Mouse (Mus musculus): ENCODE measurements around the gene Samd8.

Gene Samd8

DNA sequence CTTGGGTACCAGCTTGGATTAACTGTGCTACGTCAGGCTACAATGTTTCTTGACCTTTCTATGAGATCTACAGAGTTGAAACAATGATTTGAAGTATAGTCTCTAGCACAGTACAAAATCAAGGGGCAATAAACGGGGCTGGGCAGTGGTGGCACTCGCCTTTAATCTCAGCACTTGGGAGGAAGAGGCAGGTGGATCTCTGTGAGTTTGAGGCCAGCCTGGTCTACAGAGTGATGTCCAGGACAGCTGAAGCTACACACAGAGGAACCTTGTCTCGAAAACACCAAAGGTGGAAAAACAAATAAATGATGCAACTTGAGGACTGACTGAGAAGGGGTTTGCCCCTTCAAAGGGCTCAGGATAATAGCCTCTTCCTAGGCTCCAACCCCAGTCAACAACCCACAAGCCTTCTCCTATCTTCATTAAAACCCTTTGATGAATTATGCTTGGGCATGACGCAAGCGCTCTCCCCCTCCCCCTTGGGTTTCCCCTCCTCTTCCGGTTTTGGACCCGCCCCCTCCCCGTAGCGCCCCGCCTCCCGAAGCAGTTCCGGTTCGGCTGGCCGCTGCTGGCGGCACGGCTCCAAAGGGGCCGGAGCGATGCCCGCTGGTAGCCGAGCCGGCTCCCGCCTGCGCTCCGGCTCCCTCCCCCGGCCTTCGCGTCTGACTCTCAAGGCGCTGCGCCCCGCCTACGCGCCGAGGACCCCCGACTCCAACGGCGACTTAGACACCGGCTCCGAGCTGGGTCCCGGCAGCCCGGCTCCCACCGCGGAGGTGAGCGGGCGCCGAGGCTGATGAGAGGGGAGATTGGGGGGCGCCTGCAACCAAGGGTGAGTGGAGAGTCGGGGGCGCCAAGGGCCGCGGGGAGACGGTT is at the start of gene Samd8:
Samd8 (plus strand) TSS at position 524 of the 873 bp plus-strand sequence.
- DNase-seq = peak; percentile 90

DNA sequence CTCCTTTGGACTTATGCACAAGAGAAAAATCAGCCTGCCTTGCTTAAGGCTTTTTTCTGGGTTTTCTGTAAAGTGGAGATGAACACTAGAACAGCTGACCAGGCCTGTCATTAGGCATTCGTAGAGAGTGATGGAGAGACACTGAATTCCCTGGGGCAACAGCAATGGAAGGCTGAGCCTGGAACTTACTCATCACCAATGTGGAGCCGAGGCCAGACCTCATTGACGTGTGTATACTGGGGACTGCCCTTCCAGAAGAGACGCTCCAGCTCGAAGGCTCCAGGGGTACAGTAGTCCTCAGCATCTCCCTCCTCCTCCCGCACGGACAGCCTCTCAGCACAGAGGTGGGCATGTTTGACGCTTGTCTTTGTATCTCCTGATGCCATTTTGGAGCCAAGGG is 47.6 kb upstream of the Samd8 start:
- no peak for DNase-seq

DNA sequence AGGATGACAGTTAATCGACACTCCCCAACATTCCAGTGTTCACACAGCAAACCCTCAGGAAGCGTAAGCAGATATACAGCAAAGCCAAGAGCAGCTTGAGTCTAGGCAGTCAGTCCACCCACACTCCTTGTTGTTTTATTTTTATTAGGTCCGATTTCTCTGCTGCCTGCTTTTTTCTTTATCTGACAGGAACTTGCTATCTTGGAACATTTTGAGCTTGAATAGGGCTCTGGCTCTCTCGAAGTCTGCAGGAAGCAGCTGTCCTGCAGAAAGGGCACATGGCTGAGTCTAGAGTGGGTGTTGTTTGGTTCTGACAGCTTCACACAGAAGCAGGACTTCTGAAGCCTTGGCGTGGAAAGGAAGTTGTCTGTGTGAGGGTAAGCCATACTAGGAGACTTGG is 47.1 kb upstream of the Samd8 start:
- DNase-seq = no peak

DNA sequence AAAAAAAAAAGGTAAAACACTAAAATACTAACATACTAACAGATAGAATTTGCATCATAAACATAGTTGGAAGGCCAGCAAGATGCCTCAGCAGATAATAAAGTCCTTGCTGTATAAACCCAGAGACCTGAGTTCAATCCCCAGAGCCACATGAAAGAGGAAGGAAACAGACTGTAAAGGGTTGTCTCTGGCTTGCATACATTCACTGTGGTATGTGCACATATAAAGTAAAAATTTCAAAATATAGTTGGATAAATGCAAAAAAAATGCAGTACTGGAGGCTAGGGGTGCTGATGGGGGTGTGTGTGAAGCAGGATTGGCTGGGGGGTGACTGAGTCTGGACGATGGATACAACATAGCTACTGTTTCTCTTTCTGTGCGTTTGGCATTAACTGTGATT is 44.9 kb upstream of the Samd8 start:
- no peak for DNase-seq

DNA sequence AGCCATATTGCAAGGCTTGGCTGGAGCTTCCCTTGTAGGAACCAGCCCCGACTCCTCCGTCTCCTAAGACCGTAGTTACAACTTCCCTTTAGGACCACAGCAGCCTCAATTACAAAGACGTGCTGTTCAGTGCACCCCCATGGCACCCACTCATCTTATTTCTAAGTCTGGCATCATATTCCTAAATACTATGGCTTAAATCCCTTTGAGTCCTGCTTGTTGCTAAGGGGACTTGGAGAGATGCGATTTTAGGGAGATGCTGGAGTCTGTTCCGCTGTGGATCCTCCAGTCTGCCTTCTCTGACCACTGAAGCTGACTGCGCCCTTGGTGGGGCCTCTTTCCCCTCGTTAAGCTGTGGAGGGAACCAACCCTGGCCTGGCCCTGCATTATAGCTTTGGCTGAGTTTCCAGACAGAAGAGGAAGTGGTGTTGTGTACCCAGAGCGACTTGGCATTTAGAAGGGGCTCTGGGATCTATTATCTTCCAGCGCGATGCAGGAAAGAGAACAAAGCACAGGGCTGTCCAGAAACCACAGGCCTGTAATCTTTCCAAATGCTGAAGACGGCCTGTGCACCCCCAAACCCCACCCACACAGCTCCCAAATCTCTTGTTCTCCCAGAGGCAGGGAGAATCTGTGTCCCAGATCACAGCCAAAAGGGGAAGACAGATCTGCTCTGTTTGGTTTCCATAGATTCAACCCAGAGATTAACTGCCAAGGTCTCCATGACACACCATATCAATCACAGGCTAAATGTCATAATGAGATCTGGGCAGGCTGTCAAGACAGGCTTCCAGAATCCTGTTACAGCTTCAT is 43.4 kb upstream of the Samd8 start:
- DNase-seq = no peak

DNA sequence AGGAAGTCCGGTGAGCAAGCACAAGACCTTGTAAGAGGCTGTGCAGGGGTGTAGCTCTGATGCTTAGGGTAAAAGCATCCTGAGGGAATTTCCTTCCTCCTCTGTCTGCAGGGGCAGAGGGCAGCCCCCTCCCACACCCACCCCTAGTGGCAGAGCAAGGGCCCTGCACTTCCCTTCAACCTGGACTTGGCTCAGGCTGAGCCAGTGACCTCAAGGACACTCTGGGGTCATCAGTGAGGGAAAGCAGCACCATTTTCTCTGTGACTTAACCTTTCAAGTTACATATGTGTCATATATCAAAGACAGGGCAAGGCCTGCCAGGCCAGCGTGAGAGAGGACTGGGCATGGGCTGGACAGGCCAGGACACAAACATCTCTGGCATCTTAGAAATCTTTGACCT is 40.8 kb upstream of the Samd8 start:
- no peak for DNase-seq

DNA sequence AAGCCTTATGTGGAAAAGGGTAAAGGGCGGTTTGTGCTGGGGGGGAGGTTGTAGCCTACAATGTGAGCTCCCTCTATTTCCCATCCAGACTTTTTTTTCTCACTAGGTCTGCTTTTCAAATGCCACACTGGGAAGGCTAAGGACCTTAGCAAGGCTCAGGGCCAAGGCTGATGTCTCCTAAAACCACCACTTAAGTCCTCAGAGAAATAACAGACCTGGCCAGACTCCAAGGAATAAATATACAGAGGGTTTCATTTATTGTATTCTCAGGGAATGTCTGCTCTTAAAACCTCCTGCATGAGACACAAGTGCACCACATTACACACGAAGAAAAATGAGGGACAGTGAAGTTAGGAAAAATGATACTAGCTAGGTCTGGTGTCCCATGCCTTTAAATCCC is 39.1 kb upstream of the Samd8 start:
- DNase-seq = no peak

DNA sequence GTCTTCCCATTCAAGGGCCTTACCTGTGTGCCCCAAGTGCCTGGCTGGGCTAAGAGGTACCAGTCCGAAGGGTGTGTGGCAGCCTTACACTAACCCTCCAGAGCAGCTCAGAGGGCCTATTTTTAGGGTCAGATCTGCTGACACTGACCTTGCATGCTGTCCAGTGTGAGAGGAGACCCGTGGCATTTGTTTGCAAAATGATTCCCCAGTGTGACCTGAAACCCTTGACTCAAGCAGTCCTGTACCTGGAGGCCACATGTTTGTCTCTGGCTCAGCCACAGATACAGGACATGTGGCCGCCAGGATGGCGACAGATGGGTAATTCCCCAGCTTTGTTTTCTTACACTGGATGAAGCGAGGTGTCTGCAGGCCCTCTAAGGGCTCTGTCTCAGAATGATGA is 35.8 kb upstream of the Samd8 start, which contains the start of gene Dupd1:
Dupd1 (minus strand) TSS at position 91 of the 400 bp plus-strand sequence.
- no peak for DNase-seq

DNA sequence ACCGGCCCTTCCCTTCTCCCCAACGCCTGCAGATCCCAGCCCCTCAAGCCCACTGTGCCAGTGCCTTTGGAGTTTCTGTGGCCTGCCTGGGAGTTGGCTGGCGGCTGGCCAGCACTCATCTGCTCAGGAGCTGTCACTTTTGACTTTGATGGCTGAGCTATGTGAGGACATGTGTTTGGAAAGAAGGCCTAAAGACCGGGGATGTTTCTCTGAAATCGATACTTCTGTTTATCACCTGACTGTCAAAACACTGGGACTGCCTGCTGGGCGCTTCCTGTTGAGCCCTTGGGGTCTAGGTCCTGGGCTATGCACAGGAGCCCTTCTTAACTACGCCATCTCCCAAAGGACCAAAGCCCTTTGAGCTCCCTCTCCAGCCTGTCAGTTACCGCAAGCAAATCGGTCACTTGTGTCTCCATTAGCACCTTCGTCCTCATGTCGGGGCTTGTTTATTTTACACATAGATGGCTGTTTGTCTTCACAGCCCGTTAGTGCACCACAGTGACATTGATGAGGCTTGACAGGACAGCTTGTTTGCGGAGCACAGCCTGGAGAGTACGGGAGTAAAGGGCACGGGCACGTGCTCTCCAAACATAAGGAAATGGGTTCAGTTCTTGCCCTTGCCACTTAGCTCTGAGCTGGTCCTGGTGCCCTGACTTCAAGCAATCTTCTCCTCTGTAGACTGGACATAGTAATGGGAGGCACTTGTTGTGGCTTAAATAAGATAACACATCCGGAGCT is 30.5 kb upstream of the Samd8 start:
- no peak for DNase-seq

DNA sequence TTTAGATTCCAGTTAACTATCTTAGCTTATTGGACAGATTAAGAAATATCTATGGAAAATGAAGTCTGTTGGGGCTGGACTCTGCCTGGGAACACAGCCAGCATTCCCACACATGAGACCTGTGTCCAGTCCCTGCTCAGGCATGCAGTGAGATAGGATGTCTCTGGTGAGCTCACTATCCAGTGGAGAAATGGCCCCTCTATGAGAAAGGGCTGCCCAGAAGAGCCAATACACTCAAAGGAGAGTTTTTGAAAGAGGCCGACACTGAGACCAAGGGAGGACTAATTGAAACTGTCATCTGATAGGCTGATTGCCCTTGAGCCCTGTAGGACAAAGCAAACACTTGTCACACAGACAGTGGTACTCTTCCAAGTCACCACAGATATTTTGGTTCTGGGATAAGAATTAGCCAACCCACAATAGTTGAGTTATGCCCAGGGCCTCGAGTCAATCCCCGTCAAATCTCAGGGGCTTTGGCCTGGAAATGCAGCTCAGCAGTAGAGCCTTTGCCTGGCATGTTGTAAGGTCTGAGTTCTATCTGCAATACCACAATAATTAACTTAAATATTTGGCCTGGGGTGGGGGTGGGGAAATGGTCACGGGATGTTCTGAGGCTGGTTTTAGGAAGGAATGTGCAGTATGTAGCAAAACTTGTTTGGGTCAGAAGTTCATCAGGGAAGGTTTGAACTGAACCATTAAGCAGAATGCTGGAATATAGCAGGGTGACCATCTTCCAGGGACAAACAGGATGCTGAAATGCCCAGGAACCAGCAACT is 29.7 kb upstream of the Samd8 start:
- DNase-seq = no peak

DNA sequence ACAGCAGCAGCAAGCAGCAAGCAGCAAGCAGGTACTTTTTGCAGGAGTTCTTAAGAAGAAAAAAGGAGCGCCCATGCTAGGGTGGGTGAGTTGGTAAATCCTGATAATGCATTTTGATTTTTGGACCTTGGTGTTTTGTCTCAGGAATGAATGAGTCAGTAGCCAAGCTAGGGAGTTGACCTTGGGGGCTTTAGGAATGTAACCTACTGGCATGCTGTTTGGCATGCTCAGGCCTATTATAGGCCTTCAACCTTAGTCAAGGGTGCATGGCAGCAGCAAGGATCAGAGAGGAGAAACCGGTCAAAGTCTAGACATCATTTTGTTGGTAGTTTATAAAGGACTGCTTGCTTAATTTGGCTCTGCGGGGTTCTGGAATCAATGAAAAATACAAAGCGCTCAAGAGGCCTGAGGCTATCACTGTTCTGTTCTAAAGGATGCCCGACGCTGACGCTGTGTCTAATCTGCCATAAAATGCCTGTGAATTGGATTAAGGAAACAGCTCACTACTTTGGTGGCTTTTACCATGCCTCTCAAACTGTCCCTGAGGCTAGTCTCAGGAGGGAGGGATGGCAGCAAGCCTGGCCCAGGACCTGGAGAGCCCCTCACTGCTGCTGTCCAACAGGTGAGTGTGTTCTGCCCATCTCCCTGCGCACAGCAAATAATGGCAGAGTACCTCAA is 28.2 kb upstream of the Samd8 start:
- no peak for DNase-seq

DNA sequence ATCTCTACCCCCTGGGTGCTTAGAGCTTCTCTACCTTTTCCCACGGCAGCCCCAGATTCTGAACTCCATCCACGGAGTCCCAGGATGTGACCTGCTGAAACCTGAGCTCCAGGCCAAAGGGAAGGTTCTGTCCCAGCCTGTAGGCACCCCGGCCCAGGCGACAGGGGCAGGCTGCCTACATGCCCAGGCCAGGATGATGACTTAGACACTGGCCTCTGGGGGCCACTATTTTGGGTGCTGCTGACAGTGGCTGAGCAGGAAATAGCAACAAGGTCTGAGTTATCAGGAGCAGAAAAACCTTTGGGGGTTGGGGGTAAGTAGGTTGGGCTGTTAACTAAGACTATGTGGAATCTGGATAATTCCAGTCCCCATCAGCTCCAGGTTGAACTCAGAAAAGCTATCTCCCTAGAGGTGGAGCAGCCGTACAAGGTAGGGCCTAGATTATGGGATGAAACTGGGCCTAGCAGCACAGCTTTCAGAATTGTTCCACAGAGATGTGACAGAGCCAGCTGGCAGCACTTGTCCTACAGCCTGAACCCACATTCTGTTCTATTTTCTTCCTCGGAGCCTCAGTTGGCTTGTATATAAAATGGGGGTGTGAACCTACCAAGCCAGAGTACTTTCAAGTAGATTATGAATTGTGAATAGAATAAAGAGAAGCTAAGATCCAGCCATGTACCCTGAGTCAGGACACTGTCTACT is 21.1 kb upstream of the Samd8 start:
- no peak for DNase-seq

DNA sequence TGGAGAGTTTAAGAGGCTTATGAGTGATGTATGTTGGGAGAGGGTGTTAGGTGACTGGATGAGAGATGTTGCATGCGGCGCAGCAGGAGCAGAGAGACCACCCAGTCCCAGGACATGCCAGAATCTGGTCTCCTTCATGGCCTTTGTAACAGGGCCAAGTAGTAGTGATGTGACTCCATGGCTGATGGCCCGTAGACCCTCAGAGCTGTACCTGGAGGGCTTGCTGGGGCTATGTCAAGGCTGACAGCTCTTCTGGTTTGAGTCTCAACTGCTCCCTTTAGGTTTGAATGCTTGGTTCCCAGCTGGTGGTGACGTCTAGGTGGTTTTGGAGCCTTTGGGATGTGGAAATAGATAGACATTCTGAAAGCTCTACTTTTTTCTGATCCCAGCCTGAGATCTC is 20.4 kb upstream of the Samd8 start:
- no peak for DNase-seq

DNA sequence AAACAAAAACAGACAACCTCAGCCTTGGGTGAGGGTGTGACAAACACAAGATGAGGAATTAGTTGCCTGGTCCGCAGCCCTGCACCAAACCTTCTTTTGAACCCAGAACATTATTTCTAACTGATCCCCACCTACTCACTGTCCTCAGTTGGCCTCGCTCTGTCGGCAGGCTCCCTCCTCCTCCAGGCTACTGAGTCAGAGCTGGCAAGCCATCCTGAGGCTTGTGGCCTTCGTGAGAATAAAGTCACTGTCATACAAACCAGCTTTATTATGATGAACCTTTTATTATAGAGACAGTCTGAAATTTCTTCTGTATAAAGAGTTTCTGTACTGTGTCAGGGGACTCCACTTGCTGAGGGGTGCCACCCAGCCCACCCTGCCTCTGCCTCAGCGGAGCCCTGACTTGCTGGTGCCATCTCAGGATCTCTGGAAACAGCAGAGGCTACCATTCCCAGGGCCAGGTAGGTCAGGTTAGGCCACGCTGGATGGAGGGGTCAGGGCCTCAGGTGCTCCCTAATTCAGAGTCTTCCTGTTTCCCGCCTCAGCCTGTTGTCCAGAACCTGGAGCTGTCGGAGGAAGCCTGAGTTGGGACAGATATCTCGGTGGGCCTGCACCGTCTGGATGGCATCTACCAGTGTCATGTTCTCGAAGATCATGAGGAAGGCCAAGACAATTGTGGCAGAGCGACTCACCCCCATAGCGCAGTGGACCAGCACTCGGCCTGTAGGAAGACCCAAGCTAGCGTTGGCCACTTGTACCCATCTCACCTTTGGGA is 17.0 kb upstream of the Samd8 start:
- no peak for DNase-seq

DNA sequence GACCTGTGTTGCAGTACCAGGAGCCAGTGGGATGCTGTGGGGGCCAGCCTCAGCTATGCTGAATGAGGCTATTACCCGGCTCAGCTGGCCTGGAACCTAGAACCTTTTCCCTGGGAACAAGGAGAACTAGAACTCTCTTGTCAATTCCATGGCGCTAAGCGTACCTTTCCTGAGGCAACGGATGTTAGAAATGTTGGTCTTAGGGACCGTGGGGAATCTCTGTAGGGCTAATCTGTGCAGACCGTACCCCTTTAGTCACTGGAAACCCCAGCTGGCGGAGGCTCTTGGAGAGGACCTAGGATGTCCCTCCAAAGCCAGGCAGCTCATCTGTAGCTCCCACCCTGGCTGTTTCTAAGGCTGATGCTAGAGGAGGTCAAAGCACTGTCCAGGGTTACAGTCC is 10.0 kb upstream of the Samd8 start:
- DNase-seq = no peak

DNA sequence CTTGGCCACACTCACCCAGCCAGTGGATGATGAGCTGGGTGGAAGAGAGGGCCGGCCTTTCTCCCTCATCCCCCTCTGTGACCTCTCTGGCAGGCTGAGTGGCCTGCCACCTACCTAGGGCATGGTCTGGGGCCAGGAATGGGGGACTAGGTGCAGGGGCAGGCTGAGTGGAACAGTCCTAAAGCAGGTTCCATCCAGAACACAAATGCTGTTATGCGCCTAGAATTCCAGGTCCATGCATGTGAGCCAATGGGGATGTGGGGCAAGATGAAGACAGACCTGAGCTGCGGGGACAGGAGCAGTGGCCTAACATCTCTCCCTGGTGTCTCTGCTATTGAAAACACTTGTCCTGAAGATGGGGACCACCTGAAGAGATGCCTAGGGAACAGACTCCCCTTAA is 9.0 kb upstream of the Samd8 start:
- no peak for DNase-seq

DNA sequence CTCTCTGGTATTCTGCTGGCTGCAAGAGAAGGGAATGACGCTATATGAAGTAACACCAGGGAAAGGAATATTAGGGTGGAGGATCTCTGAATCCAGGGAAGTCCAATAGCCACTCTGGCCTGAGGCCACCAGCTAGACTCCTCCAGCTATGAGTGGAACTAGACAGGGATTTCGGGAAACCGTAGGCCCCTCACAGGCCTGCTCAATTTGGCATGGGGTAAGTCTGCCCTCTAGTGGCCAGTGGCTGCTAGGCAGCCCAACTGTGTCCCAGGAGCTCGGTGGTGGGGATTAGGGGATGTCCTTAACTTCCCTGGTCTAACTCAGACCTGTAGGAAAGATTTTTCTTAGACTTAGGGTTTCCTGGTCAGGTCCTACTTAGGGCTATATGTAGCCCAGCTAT is 8.5 kb upstream of the Samd8 start:
- peak; percentile 69 for DNase-seq

DNA sequence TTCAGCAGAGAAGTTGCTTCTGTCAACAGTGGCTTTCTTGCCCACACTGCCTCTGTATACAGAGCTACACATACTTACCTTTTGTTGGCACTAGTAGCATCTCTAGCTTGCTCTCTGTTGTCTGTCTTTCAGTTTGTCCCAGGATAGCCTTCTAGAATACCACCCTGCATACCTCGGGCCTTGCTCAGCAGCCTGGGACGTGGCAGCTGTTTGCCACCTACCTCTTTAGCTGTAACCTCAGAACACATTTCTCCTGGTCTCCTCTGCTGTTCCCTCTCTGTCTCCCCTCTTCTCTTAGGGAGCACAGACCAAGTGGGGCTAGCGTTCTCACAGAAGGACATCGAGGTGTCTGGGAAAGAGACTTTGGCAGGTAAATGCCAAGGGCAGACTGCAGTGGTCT is 7.9 kb upstream of the Samd8 start:
- DNase-seq = no peak

DNA sequence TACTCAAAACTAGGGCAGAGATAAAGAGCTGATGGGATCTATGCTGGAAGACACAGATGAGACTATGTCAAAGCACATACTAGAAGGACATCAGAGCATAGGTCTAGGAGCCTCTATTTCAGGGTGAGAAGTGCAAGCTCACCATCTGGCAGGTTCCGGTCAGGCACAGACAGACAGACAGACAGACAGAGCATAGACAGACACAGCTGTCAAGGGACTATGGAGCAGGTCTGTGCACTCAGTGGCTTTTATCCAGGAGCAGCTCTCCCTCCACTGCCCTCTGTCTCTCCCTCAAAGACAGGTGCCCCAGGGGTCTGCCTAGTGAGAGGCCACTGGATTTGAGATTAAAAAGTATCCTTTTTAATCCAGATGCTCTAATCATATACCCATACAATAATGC is 6.2 kb upstream of the Samd8 start:
- DNase-seq = no peak

DNA sequence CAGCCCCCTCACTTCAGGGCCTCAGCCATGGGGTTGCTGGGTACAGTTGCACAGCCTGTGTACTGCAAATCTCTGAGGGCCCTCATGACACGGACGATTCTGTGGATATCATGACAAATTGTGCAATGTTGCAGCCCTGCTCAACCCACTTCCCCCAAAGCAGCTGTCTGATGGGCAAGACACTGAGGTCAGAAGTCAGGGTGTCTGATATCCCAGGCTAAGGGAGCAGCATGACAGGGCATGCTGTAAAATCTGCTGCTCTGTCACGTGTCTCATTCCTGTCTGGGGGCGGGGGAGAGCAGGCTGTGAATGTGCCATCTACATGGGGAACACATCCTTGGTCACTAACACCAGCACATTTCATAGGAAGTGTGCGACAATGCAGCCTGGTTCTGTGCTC is 5.2 kb upstream of the Samd8 start:
- DNase-seq = no peak

DNA sequence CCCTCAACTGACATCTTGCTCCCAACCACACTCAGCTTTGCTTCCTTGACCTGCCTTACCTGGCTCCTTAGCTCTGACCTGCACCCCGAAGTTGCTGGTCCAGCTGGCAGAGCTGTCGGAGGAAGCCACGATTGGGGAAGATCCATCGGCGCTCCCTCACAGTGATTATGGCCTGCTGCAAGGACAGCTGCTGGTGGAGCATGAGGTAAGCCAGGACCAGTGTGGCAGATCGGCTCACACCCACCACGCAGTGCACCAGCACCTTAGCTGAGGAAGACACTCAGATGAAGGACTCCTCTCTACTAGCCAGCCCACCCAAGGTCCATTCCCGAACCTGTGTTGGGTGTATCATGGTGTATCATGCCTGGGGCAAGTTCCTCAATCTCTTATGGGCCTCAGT is 4.1 kb upstream of the Samd8 start:
- no peak for DNase-seq
